Mouse (Mus musculus): ENCODE results near the gene Tnfrsf11a.

GRCm38 (mm10) chr1:105804285-105804684 is 23.8 kb downstream of the Tnfrsf11a start:
- TF ChIP-seq CTCF (IDR thresholded peaks at IDR 0.05; ENCODE audit: extremely low read depth, insufficient read depth, low read length) (no peak), POLR2A (IDR thresholded peaks at IDR 0.05; ENCODE audit: extremely low read depth, insufficient read depth, low read length) (no peak)
